Mouse (Mus musculus): ENCODE results near the gene Cep295nl. TPM values are rescaled to one million over a fixed set of nuclear protein-coding genes. Genes with fewer than 3 reads are reported as not detected.

Cep295nl gene
- polyA plus RNA-seq, 1 experiment from 2014 or later: 0.37 TPM

GRCm38 (mm10) chr11:118285791-118286190, 56.5 kb downstream of the Cep295nl start:
- Histone ChIP-seq H3K27ac (ENCODE audit: low read depth, low read length) (no peak overlapping the region), H3K4me3 (ENCODE audit: low read depth, low read length) (no peak overlapping the region), H3K36me3 (ENCODE audit: control insufficient read depth, insufficient read depth, low read length) (peaks cover 8% of the 10 kb centered on the region; the same call in 1 of the 2 replicates), H3K9me3 (ENCODE audit: control insufficient read depth, low read length) (no peaks in the 10 kb centered on the region), H3K4me1 (replicated peaks; ENCODE audit: control insufficient read depth, insufficient read depth, low read length) (no peaks in the 10 kb centered on the region; the same call in 1 of the 2 replicates), H3K9ac (ENCODE audit: low read depth, low read length) (no peak overlapping the region), H3K4me2 (replicated peaks; ENCODE audit: low read depth, low read length) (no peak overlapping the region), H3K27me3 (ENCODE audit: control insufficient read depth, insufficient read depth, low read length) (no peaks in the 10 kb centered on the region)
- no peak for DNase-seq (ENCODE audit: low spot score)
- 91% methylated on average over 13 of the region's 13 CpGs for WGBS
- ATAC-seq (ENCODE audit: low FRiP score): no peak

Other genes starting within 250 kb of the Cep295nl start
- 0.14 and 0.17 TPM in 2 replicates for gene Dnah17, start 211.9 kb downstream of the Cep295nl start, polyA plus RNA-seq (2014; fragmentation: Nextera tagmentation; extraction: Ambion mirVana)
- 16.5 and 16.7 TPM in 2 replicates for gene Cyth1, start 93.9 kb downstream of the Cep295nl start, polyA plus RNA-seq (2014; fragmentation: Nextera tagmentation; extraction: Ambion mirVana)
- 9.8 and 9.9 TPM in 2 replicates for gene Usp36, start 52.3 kb downstream of the Cep295nl start, polyA plus RNA-seq (2014; fragmentation: Nextera tagmentation; extraction: Ambion mirVana)
- gene Timp2, start 13.2 kb upstream of the Cep295nl start, polyA plus RNA-seq (2014; fragmentation: Nextera tagmentation; extraction: Ambion mirVana): 39.5 and 41.2 TPM in 2 replicates
- gene Lgals3bp, start 59.6 kb upstream of the Cep295nl start, polyA plus RNA-seq (2014; fragmentation: Nextera tagmentation; extraction: Ambion mirVana): 1.9 and 2.7 TPM in 2 replicates
- gene Cant1, start 76.6 kb upstream of the Cep295nl start, polyA plus RNA-seq (2014; fragmentation: Nextera tagmentation; extraction: Ambion mirVana): 21.0 and 21.1 TPM in 2 replicates
- gene C1qtnf1, start 85.7 kb upstream of the Cep295nl start, polyA plus RNA-seq (2014; fragmentation: Nextera tagmentation; extraction: Ambion mirVana): 1.1 and 2.5 TPM in 2 replicates
- gene Engase, start 134.3 kb upstream of the Cep295nl start, polyA plus RNA-seq (2014; fragmentation: Nextera tagmentation; extraction: Ambion mirVana): 4.7 and 4.8 TPM in 2 replicates

Data from hindbrain, embryonic 11.5 days (tissue).